In genomic region chr6:72217415-72217784, GRCm38 (mm10) we compare ENCODE assay signal across 8 mouse cellular contexts. TPM values are rescaled to one million over a fixed set of nuclear protein-coding genes. Genes with fewer than 3 reads are reported as not detected.
DNase-seq lines count a peak whose midpoint lies in the region; ATAC-seq and TF ChIP-seq lines count a peak whose summit lies in the region.

No protein-coding gene starts in this region.

- ATAC-seq in kidney, postnatal 0 days (replicated peaks; ENCODE audit: low FRiP score, low read depth), result no peak
- ATAC-seq in limb, embryonic 11.5 days (ENCODE audit: insufficient number of reproducible peaks, low FRiP score, low TSS enrichment, low read depth), result no peak
- ATAC-seq in neural tube, embryonic 15.5 days (ENCODE audit: low FRiP score), result no peak

- H3K27me3 ChIP-seq in kidney, postnatal 0 days (ENCODE audit: insufficient read depth, low read length), result no peaks in the 10 kb centered on the region
- peaks cover 82% of the 10 kb centered on the region for H3K27me3 ChIP-seq in forebrain, embryonic 10.5 days (ENCODE audit: poor library complexity, severe bottlenecking)
- no peaks in the 10 kb centered on the region for H3K27me3 ChIP-seq in limb, embryonic 11.5 days (ENCODE audit: control insufficient read depth, insufficient read depth, low read length)
- H3K27me3 ChIP-seq in neural tube, embryonic 15.5 days (replicated peaks), result peaks cover 33% of the 10 kb centered on the region

- TF ChIP-seq CTCF in kidney, postnatal 0 days (IDR thresholded peaks at IDR 0.05; ENCODE audit: low read depth), result no peak

- peak overlapping the region; percentile 85 for H3K27ac ChIP-seq in kidney, postnatal 0 days
- H3K27ac ChIP-seq in forebrain, embryonic 10.5 days, result peak overlapping the region; percentile 89
- H3K27ac ChIP-seq in limb, embryonic 11.5 days (replicated peaks; ENCODE audit: low read depth, low read length), result peak overlapping the region; percentile 85
- peak overlapping the region; percentile 80 for H3K27ac ChIP-seq in neural tube, embryonic 15.5 days (replicated peaks)

- WGBS in kidney, postnatal 0 days, result 43% methylated on average over 6 of the region's 6 CpGs
- 77% methylated on average over 6 of the region's 6 CpGs for WGBS in forebrain, embryonic 10.5 days
- WGBS in limb, embryonic 11.5 days, result 30% methylated on average over 6 of the region's 6 CpGs
- 45% methylated on average over 6 of the region's 6 CpGs for WGBS in neural tube, embryonic 15.5 days

- no peak overlapping the region for H3K4me3 ChIP-seq in kidney, postnatal 0 days (replicated peaks; ENCODE audit: low read depth, low read length)
- H3K4me3 ChIP-seq in forebrain, embryonic 10.5 days, result peak overlapping the region; percentile 44
- no peak overlapping the region for H3K4me3 ChIP-seq in limb, embryonic 11.5 days (ENCODE audit: low read depth, low read length)
- H3K4me3 ChIP-seq in neural tube, embryonic 15.5 days (replicated peaks), result no peak overlapping the region

- no peaks in the 10 kb centered on the region for H3K36me3 ChIP-seq in kidney, postnatal 0 days (ENCODE audit: insufficient read depth, low read length)
- H3K36me3 ChIP-seq in forebrain, embryonic 10.5 days (replicated peaks), result 0 out of 2 replicates have a peak, but pooled peaks cover 2% of the 10 kb centered on the region
- H3K36me3 ChIP-seq in limb, embryonic 11.5 days (ENCODE audit: control insufficient read depth, insufficient read depth, low read length), result no peaks in the 10 kb centered on the region
- H3K36me3 ChIP-seq in neural tube, embryonic 15.5 days, result no peaks in the 10 kb centered on the region

- intact Hi-C loops in left cerebral cortex, postnatal 25 days (cut with DNase I), result loop anchor here (5.0 kb wide), 2 partner anchors 55 to 120 kb away; partner anchors contain the start of gene St3gal5
- intact Hi-C loops in left cerebral cortex, postnatal 4 days (cut with DNase I), result no loop called here

- H3K4me2 ChIP-seq in kidney, postnatal 0 days (ENCODE audit: low read length), result peak overlapping the region; percentile 49
- peak overlapping the region; percentile 27; the same call in 1 of the 2 replicates for H3K4me2 ChIP-seq in limb, embryonic 11.5 days (ENCODE audit: low read depth, severe bottlenecking)
- H3K4me2 ChIP-seq in neural tube, embryonic 15.5 days, result peak overlapping the region; percentile 51

- H3K4me1 ChIP-seq in kidney, postnatal 0 days (replicated peaks; ENCODE audit: insufficient read depth, low read length), result peaks cover 67% of the 10 kb centered on the region
- peaks cover 98% of the 10 kb centered on the region for H3K4me1 ChIP-seq in forebrain, embryonic 10.5 days
- H3K4me1 ChIP-seq in limb, embryonic 11.5 days (ENCODE audit: control insufficient read depth, insufficient read depth, low read length), result peaks cover 87% of the 10 kb centered on the region
- H3K4me1 ChIP-seq in neural tube, embryonic 15.5 days, result peaks cover 71% of the 10 kb centered on the region

- H3K9ac ChIP-seq in kidney, postnatal 0 days (ENCODE audit: low read depth, low read length), result no peak overlapping the region
- H3K9ac ChIP-seq in limb, embryonic 11.5 days (ENCODE audit: low read length), result no peak overlapping the region
- no peak overlapping the region for H3K9ac ChIP-seq in neural tube, embryonic 15.5 days (replicated peaks)

- H3K9me3 ChIP-seq in kidney, postnatal 0 days (replicated peaks; ENCODE audit: low read length), result no peaks in the 10 kb centered on the region
- no peaks in the 10 kb centered on the region for H3K9me3 ChIP-seq in forebrain, embryonic 10.5 days
- H3K9me3 ChIP-seq in limb, embryonic 11.5 days (ENCODE audit: control insufficient read depth, low read length), result no peaks in the 10 kb centered on the region
- H3K9me3 ChIP-seq in neural tube, embryonic 15.5 days (replicated peaks), result no peaks in the 10 kb centered on the region

- DNase-seq in kidney, postnatal 0 days (ENCODE audit: low spot score), result no peak
- DNase-seq in kidney, adult 18-20 months, result no peak
- DNase-seq in forebrain, embryonic 10.5 days (ENCODE audit: extremely low spot score, low spot score), result no peak
- no peak for DNase-seq in limb, embryonic 11.5 days (ENCODE audit: low spot score)
- no peak for DNase-seq in frontal cortex, postnatal 14 days (ENCODE audit: low spot score in 2 of 2)
- DNase-seq in left cerebral cortex, postnatal 25 days (ENCODE audit: low spot score in 2 of 2), result no peak
- DNase-seq in left cerebral cortex, postnatal 4 days, result no peak

RNA-seq across cellular contexts. Expression of gene Atoh8, which starts 18.0 kb away (rescaled TPM):
- 18.0 and 20.8 TPM in 2 replicates for polyA plus RNA-seq in kidney, postnatal 0 days (2015; fragmentation: Nextera tagmentation; extraction: Ambion mirVana)
- 11.2 and 11.5 TPM in 2 replicates for polyA plus RNA-seq in forebrain, embryonic 10.5 days (2016; fragmentation: Nextera tagmentation; extraction: Ambion mirVana)
- polyA plus RNA-seq in limb, embryonic 11.5 days (2014; fragmentation: Nextera tagmentation; extraction: Ambion mirVana), result 22.3 and 22.9 TPM in 2 replicates
- 3.1 and 5.1 TPM in 2 replicates for polyA plus RNA-seq in neural tube, embryonic 15.5 days (2015; fragmentation: Nextera tagmentation; extraction: Ambion mirVana)
- total RNA-seq in left cerebral cortex, postnatal 25 days (2021), result 1 to 10 TPM; 1.4 to 1.8 TPM
- 1 to 10 TPM; 1.8 TPM for total RNA-seq in left cerebral cortex, postnatal 4 days (2021)
